Mouse (Mus musculus): Measurements from ENCODE around the gene Socs2. TPM values are rescaled to one million over a fixed set of nuclear protein-coding genes. Genes with fewer than 3 reads are reported as not detected.

Socs2 gene
- polyA plus RNA-seq, 1 experiment from 2014 or later, result 52.5 TPM

GRCm38 (mm10) chr10:95416361-95416684, 657 bp downstream of the Socs2 start:
- DNase-seq (ENCODE audit: low spot score) (no peak), ATAC-seq (replicated peaks; ENCODE audit: low FRiP score) (peak; percentile 34)
- Histone ChIP-seq H3K4me2 (ENCODE audit: low read depth, low read length, severe bottlenecking) (peak overlapping the region; percentile 98), H3K27me3 (ENCODE audit: control insufficient read depth, insufficient read depth, low read length) (0 out of 2 replicates have a peak, but pooled peaks cover 3% of the 10 kb centered on the region), H3K4me3 (ENCODE audit: low read depth, low read length) (peak overlapping the region; percentile 63), H3K9ac (ENCODE audit: low read length) (peak overlapping the region; percentile 67), H3K9me3 (ENCODE audit: control insufficient read depth, low read length) (no peaks in the 10 kb centered on the region), H3K4me1 (replicated peaks; ENCODE audit: control insufficient read depth, insufficient read depth, low read length) (no peaks in the 10 kb centered on the region; the same call in 1 of the 2 replicates), H3K36me3 (ENCODE audit: control insufficient read depth, insufficient read depth, low read length) (no peaks in the 10 kb centered on the region), H3K27ac (ENCODE audit: low read depth, low read length) (peak overlapping the region; percentile 53)
- 1% methylated on average over 27 of the region's 34 CpGs for WGBS

GRCm38 (mm10) chr10:95415533-95416360, 1.2 kb downstream of the Socs2 start:
- under 1% methylated on average over 64 of the region's 65 CpGs for WGBS
- peak; percentile 21 for ATAC-seq (replicated peaks; ENCODE audit: low FRiP score)
- DNase-seq (ENCODE audit: low spot score), result peak; percentile 85
- no peaks in the 10 kb centered on the region for H3K36me3 ChIP-seq (ENCODE audit: control insufficient read depth, insufficient read depth, low read length)
- H3K4me1 ChIP-seq (replicated peaks; ENCODE audit: control insufficient read depth, insufficient read depth, low read length), result no peaks in the 10 kb centered on the region; the same call in 1 of the 2 replicates
- H3K4me2 ChIP-seq (ENCODE audit: low read depth, low read length, severe bottlenecking), result peak overlapping the region; percentile 98
- peak overlapping the region; percentile 63 for H3K4me3 ChIP-seq (ENCODE audit: low read depth, low read length)
- peak overlapping the region; percentile 53 for H3K27ac ChIP-seq (ENCODE audit: low read depth, low read length)
- H3K9ac ChIP-seq (ENCODE audit: low read length), result peak overlapping the region; percentile 67
- 0 out of 2 replicates have a peak, but pooled peaks cover 3% of the 10 kb centered on the region for H3K27me3 ChIP-seq (ENCODE audit: control insufficient read depth, insufficient read depth, low read length)
- no peaks in the 10 kb centered on the region for H3K9me3 ChIP-seq (ENCODE audit: control insufficient read depth, low read length)

- ATAC-seq (replicated peaks; ENCODE audit: low FRiP score) (0 out of 2 replicates have a peak, but pooled peaks have one; percentile 9), DNase-seq (ENCODE audit: low spot score) (no peak)
- H3K4me3 ChIP-seq (ENCODE audit: low read depth, low read length), result peak overlapping the region; percentile 63
- H3K9me3 ChIP-seq (ENCODE audit: control insufficient read depth, low read length), result no peaks in the 10 kb centered on the region
- H3K4me1 ChIP-seq (replicated peaks; ENCODE audit: control insufficient read depth, insufficient read depth, low read length), result no peaks in the 10 kb centered on the region; the same call in 1 of the 2 replicates
- 0 out of 2 replicates have a peak, but pooled peaks cover 3% of the 10 kb centered on the region for H3K27me3 ChIP-seq (ENCODE audit: control insufficient read depth, insufficient read depth, low read length)
- H3K9ac ChIP-seq (ENCODE audit: low read length), result peak overlapping the region; percentile 67
- H3K36me3 ChIP-seq (ENCODE audit: control insufficient read depth, insufficient read depth, low read length), result no peaks in the 10 kb centered on the region
- peak overlapping the region; percentile 98 for H3K4me2 ChIP-seq (ENCODE audit: low read depth, low read length, severe bottlenecking)
- peak overlapping the region; percentile 53; the same call in 1 of the 2 replicates for H3K27ac ChIP-seq (ENCODE audit: low read depth, low read length)
- under 1% methylated on average over 15 of the region's 15 CpGs for WGBS
Measured at GRCm38 (mm10) chr10:95415159-95415532, 1.8 kb downstream of the Socs2 start.

GRCm38 (mm10) chr10:95414316-95415158, 2.4 kb downstream of the Socs2 start:
- peak overlapping the region; percentile 98 for H3K4me2 ChIP-seq (ENCODE audit: low read depth, low read length, severe bottlenecking)
- ATAC-seq (replicated peaks; ENCODE audit: low FRiP score), result peak; percentile 2; the same call in 1 of the 2 replicates
- no peaks in the 10 kb centered on the region; the same call in 1 of the 2 replicates for H3K4me1 ChIP-seq (replicated peaks; ENCODE audit: control insufficient read depth, insufficient read depth, low read length)
- H3K27ac ChIP-seq (ENCODE audit: low read depth, low read length), result no peak overlapping the region
- peak; percentile 86 for DNase-seq (ENCODE audit: low spot score)
- no peaks in the 10 kb centered on the region for H3K36me3 ChIP-seq (ENCODE audit: control insufficient read depth, insufficient read depth, low read length)
- 0 out of 2 replicates have a peak, but pooled peaks cover 3% of the 10 kb centered on the region for H3K27me3 ChIP-seq (ENCODE audit: control insufficient read depth, insufficient read depth, low read length)
- peak overlapping the region; percentile 63 for H3K4me3 ChIP-seq (ENCODE audit: low read depth, low read length)
- peak overlapping the region; percentile 67 for H3K9ac ChIP-seq (ENCODE audit: low read length)
- H3K9me3 ChIP-seq (ENCODE audit: control insufficient read depth, low read length), result no peaks in the 10 kb centered on the region
- under 1% methylated on average over 65 of the region's 65 CpGs for WGBS

- ATAC-seq (replicated peaks; ENCODE audit: low FRiP score) (no peak), DNase-seq (ENCODE audit: low spot score) (no peak)
- no peaks in the 10 kb centered on the region for H3K9me3 ChIP-seq (ENCODE audit: control insufficient read depth, low read length)
- H3K36me3 ChIP-seq (ENCODE audit: control insufficient read depth, insufficient read depth, low read length), result no peaks in the 10 kb centered on the region
- no peak overlapping the region for H3K4me2 ChIP-seq (ENCODE audit: low read depth, low read length, severe bottlenecking)
- H3K4me1 ChIP-seq (replicated peaks; ENCODE audit: control insufficient read depth, insufficient read depth, low read length), result no peaks in the 10 kb centered on the region; the same call in 1 of the 2 replicates
- no peak overlapping the region for H3K9ac ChIP-seq (ENCODE audit: low read length)
- WGBS, result 92% methylated on average over 9 of the region's 9 CpGs
- 0 out of 2 replicates have a peak, but pooled peaks cover 3% of the 10 kb centered on the region for H3K27me3 ChIP-seq (ENCODE audit: control insufficient read depth, insufficient read depth, low read length)
- no peak overlapping the region for H3K27ac ChIP-seq (ENCODE audit: low read depth, low read length)
- no peak overlapping the region for H3K4me3 ChIP-seq (ENCODE audit: low read depth, low read length)
Measured at GRCm38 (mm10) chr10:95411139-95411538, 5.8 kb downstream of the Socs2 start.

GRCm38 (mm10) chr10:95410709-95411108, 6.3 kb downstream of the Socs2 start:
- Histone ChIP-seq H3K9ac (ENCODE audit: low read length) (no peak overlapping the region), H3K36me3 (ENCODE audit: control insufficient read depth, insufficient read depth, low read length) (no peaks in the 10 kb centered on the region), H3K9me3 (ENCODE audit: control insufficient read depth, low read length) (no peaks in the 10 kb centered on the region), H3K4me2 (ENCODE audit: low read depth, low read length, severe bottlenecking) (no peak overlapping the region), H3K27ac (ENCODE audit: low read depth, low read length) (no peak overlapping the region), H3K4me3 (ENCODE audit: low read depth, low read length) (no peak overlapping the region), H3K27me3 (ENCODE audit: control insufficient read depth, insufficient read depth, low read length) (0 out of 2 replicates have a peak, but pooled peaks cover 3% of the 10 kb centered on the region), H3K4me1 (replicated peaks; ENCODE audit: control insufficient read depth, insufficient read depth, low read length) (no peaks in the 10 kb centered on the region; the same call in 1 of the 2 replicates)
- ATAC-seq (replicated peaks; ENCODE audit: low FRiP score) (no peak), DNase-seq (ENCODE audit: low spot score) (no peak)
- 87% methylated on average over 7 of the region's 7 CpGs for WGBS

- no peak for DNase-seq (ENCODE audit: low spot score)
- Histone ChIP-seq H3K9me3 (ENCODE audit: control insufficient read depth, low read length) (no peaks in the 10 kb centered on the region), H3K9ac (ENCODE audit: low read length) (no peak overlapping the region), H3K4me1 (replicated peaks; ENCODE audit: control insufficient read depth, insufficient read depth, low read length) (no peaks in the 10 kb centered on the region; the same call in 1 of the 2 replicates), H3K4me3 (ENCODE audit: low read depth, low read length) (no peak overlapping the region), H3K36me3 (ENCODE audit: control insufficient read depth, insufficient read depth, low read length) (no peaks in the 10 kb centered on the region), H3K27me3 (ENCODE audit: control insufficient read depth, insufficient read depth, low read length) (0 out of 2 replicates have a peak, but pooled peaks cover 3% of the 10 kb centered on the region), H3K27ac (ENCODE audit: low read depth, low read length) (no peak overlapping the region), H3K4me2 (ENCODE audit: low read depth, low read length, severe bottlenecking) (no peak overlapping the region)
- no peak for ATAC-seq (replicated peaks; ENCODE audit: low FRiP score)
- 93% methylated on average over 4 of the region's 4 CpGs for WGBS
Measured at GRCm38 (mm10) chr10:95410209-95410608, 6.8 kb downstream of the Socs2 start.

GRCm38 (mm10) chr10:95409149-95409548, 7.8 kb downstream of the Socs2 start:
- Histone ChIP-seq H3K9me3 (ENCODE audit: control insufficient read depth, low read length) (no peaks in the 10 kb centered on the region), H3K27ac (ENCODE audit: low read depth, low read length) (no peak overlapping the region), H3K4me3 (ENCODE audit: low read depth, low read length) (no peak overlapping the region), H3K4me2 (ENCODE audit: low read depth, low read length, severe bottlenecking) (no peak overlapping the region), H3K9ac (ENCODE audit: low read length) (no peak overlapping the region), H3K36me3 (ENCODE audit: control insufficient read depth, insufficient read depth, low read length) (no peaks in the 10 kb centered on the region), H3K27me3 (ENCODE audit: control insufficient read depth, insufficient read depth, low read length) (0 out of 2 replicates have a peak, but pooled peaks cover 3% of the 10 kb centered on the region), H3K4me1 (replicated peaks; ENCODE audit: control insufficient read depth, insufficient read depth, low read length) (no peaks in the 10 kb centered on the region; the same call in 1 of the 2 replicates)
- DNase-seq (ENCODE audit: low spot score), result no peak
- ATAC-seq (replicated peaks; ENCODE audit: low FRiP score), result no peak
- WGBS, result 82% methylated on average over 7 of the region's 7 CpGs
